Mouse (Mus musculus): ENCODE data around the gene Clic1. TPM values are rescaled to one million over a fixed set of nuclear protein-coding genes. Genes with fewer than 3 reads are reported as not detected.
A peak's percentile ranks its signal among the peaks of the same experiment; 100 is the strongest.

Gene Clic1
- polyA plus RNA-seq, 1 experiment from 2014 or later: 102 TPM

GRCm38 (mm10) chr17:35097164-35097655 lies 47.4 kb downstream of the Clic1 start:
- DNase-seq (no peak), ATAC-seq (no peak)
- H3K9me3 ChIP-seq (ENCODE audit: low read length): no peaks in the 10 kb centered on the region
- H3K27ac ChIP-seq (ENCODE audit: low read depth): no peak overlapping the region
- H3K27me3 ChIP-seq (ENCODE audit: insufficient read depth, low read length): no peaks in the 10 kb centered on the region
- TF ChIP-seq CTCF (IDR thresholded peaks at IDR 0.05; ENCODE audit: low read depth) (no peak), EP300 (IDR thresholded peaks at IDR 0.05; ENCODE audit: low read depth) (no peak)
- H3K4me3 ChIP-seq (ENCODE audit: low read depth, low read length): no peak overlapping the region
- H3K4me2 ChIP-seq (ENCODE audit: low read depth, low read length): no peak overlapping the region
- H3K9ac ChIP-seq (replicated peaks): no peak overlapping the region
- WGBS (ENCODE audit: insufficient replicate concordance): 91% methylated on average over 12 of the region's 12 CpGs
- peaks cover under 1% of the 10 kb centered on the region; the same call in 1 of the 2 replicates for H3K4me1 ChIP-seq (ENCODE audit: insufficient read depth)
- peaks cover 72% of the 10 kb centered on the region for H3K36me3 ChIP-seq (replicated peaks; ENCODE audit: insufficient read depth, low read length)

DNA sequence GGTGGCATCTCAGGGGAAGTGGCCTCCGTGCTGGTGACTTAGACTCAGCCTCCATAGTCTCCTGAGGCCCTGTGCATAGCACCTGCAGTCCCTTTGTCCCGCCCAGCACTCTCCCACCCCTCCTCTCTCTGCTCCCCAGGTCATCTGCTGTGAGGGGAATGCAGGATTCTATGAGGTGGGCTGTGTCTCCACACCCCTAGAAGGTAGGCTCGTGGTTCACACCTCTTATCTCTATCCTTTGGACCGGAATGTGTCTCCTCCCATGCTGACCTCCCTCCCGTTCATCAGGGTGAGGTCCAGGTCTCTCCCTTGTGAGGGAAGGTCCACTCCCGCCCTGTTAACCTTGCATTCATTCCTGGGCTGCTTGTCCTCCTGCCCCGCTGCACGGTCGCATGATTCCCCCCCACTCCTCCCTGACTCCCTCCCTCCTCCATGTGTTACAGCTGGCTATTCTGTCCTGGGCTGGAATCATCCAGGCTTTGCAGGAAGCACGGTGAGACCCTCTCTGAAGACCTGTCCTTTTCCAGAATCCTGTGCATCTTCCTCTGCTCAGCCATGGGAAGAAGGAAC lies 50.5 kb downstream of the Clic1 start:
- Histone ChIP-seq H3K36me3 (replicated peaks; ENCODE audit: insufficient read depth, low read length) (peaks cover 57% of the 10 kb centered on the region), H3K4me3 (ENCODE audit: low read depth, low read length) (no peak overlapping the region), H3K27ac (ENCODE audit: low read depth) (no peak overlapping the region), H3K27me3 (ENCODE audit: insufficient read depth, low read length) (no peaks in the 10 kb centered on the region), H3K9ac (replicated peaks) (no peak overlapping the region), H3K4me1 (ENCODE audit: insufficient read depth) (peaks cover 28% of the 10 kb centered on the region), H3K9me3 (ENCODE audit: low read length) (no peaks in the 10 kb centered on the region), H3K4me2 (ENCODE audit: low read depth, low read length) (no peak overlapping the region)
- TF ChIP-seq CTCF (IDR thresholded peaks at IDR 0.05; ENCODE audit: low read depth) (no peak), EP300 (IDR thresholded peaks at IDR 0.05; ENCODE audit: low read depth) (no peak)
- DNase-seq (no peak), ATAC-seq (no peak)
- 65% methylated on average over 10 of the region's 10 CpGs for WGBS (ENCODE audit: insufficient replicate concordance)

DNA sequence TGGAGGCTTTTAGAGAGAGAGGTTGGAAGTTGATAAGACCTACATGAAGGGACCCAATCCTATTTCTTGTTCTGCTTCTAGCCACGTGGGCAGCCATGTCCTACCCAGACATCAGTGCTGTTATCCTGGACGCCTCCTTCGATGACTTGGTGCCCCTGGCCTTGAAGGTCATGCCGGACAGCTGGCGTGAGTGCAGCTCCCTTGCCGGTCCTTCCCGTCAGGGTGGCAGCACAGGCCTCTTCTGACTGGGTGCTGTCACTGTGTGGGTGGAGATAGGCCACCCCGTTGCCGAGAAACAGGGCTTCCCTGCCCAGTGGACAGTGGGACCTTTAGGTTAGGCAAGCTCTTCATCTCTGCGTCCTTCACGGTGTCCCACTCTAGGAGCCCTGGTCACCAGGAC lies 51.4 kb downstream of the Clic1 start:
- WGBS (ENCODE audit: insufficient replicate concordance): 83% methylated on average over 11 of the region's 11 CpGs
- Histone ChIP-seq H3K36me3 (replicated peaks; ENCODE audit: insufficient read depth, low read length) (peaks cover 54% of the 10 kb centered on the region), H3K4me1 (ENCODE audit: insufficient read depth) (peaks cover 37% of the 10 kb centered on the region), H3K9ac (replicated peaks) (no peak overlapping the region), H3K4me3 (ENCODE audit: low read depth, low read length) (no peak overlapping the region), H3K4me2 (ENCODE audit: low read depth, low read length) (no peak overlapping the region), H3K27ac (ENCODE audit: low read depth) (no peak overlapping the region), H3K9me3 (ENCODE audit: low read length) (no peaks in the 10 kb centered on the region), H3K27me3 (ENCODE audit: insufficient read depth, low read length) (no peaks in the 10 kb centered on the region)
- ATAC-seq: no peak
- TF ChIP-seq CTCF (IDR thresholded peaks at IDR 0.05; ENCODE audit: low read depth): no peak
- DNase-seq: no peak

- WGBS (ENCODE audit: insufficient replicate concordance): 77% methylated on average over 8 of the region's 8 CpGs
- Histone ChIP-seq H3K27ac (ENCODE audit: low read depth) (no peak overlapping the region), H3K4me3 (ENCODE audit: low read depth, low read length) (no peak overlapping the region), H3K36me3 (replicated peaks; ENCODE audit: insufficient read depth, low read length) (peaks cover 43% of the 10 kb centered on the region), H3K4me2 (ENCODE audit: low read depth, low read length) (no peak overlapping the region), H3K4me1 (ENCODE audit: insufficient read depth) (peaks cover 38% of the 10 kb centered on the region), H3K27me3 (ENCODE audit: insufficient read depth, low read length) (no peaks in the 10 kb centered on the region), H3K9me3 (ENCODE audit: low read length) (no peaks in the 10 kb centered on the region), H3K9ac (replicated peaks) (peak overlapping the region; percentile 34; the same call in 1 of the 2 replicates)
- DNase-seq (no peak), ATAC-seq (no peak)
- TF ChIP-seq EP300 (IDR thresholded peaks at IDR 0.05; ENCODE audit: low read depth) (no peak), CTCF (IDR thresholded peaks at IDR 0.05; ENCODE audit: low read depth) (no peak)
Measured at GRCm38 (mm10) chr17:35102299-35102698, 52.5 kb downstream of the Clic1 start.

DNA sequence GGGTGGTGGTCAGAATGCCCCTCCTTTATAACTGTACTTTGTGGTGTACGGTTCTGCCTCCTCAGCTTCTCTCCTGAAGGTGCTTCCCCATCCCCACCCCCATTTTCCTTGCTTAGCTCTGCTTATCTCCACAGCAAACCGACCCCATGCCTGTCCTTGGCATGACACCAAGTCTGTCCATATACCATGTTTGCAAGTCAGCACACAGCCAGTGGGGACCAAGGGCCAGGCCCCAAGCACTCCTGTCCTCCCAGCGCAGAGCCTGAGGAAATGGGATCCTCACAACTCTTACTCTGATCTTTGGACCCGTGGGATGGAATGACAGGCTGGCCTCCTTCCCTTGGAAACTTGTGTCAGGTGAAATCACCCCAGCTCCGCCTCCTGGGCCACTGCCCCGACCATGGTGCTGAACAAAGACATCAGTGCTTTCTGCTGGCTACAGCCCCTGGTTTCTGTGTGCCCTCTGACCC lies 53.5 kb downstream of the Clic1 start:
- no peak overlapping the region for H3K4me3 ChIP-seq (ENCODE audit: low read depth, low read length)
- peaks cover 37% of the 10 kb centered on the region for H3K36me3 ChIP-seq (replicated peaks; ENCODE audit: insufficient read depth, low read length)
- 0 out of 2 replicates have a peak overlapping the region, but pooled peaks have one; percentile 42 for H3K4me2 ChIP-seq (ENCODE audit: low read depth, low read length)
- peak overlapping the region; percentile 48; the same call in 1 of the 2 replicates for H3K27ac ChIP-seq (ENCODE audit: low read depth)
- ATAC-seq (peak; percentile 22), DNase-seq (peak; percentile 44)
- H3K4me1 ChIP-seq (ENCODE audit: insufficient read depth): peaks cover 38% of the 10 kb centered on the region
- H3K27me3 ChIP-seq (ENCODE audit: insufficient read depth, low read length): no peaks in the 10 kb centered on the region
- WGBS (ENCODE audit: insufficient replicate concordance): 37% methylated on average over 6 of the region's 6 CpGs
- TF ChIP-seq EP300 (IDR thresholded peaks at IDR 0.05; ENCODE audit: low read depth) (peak; percentile 62), CTCF (IDR thresholded peaks at IDR 0.05; ENCODE audit: low read depth) (no peak)
- no peaks in the 10 kb centered on the region for H3K9me3 ChIP-seq (ENCODE audit: low read length)
- peak overlapping the region; percentile 26; the same call in 1 of the 2 replicates for H3K9ac ChIP-seq (replicated peaks)

- no peaks in the 10 kb centered on the region for H3K9me3 ChIP-seq (ENCODE audit: low read length)
- WGBS (ENCODE audit: insufficient replicate concordance): 68% methylated on average over 7 of the region's 7 CpGs
- H3K4me3 ChIP-seq (ENCODE audit: low read depth, low read length): no peak overlapping the region
- peaks cover 29% of the 10 kb centered on the region for H3K36me3 ChIP-seq (replicated peaks; ENCODE audit: insufficient read depth, low read length)
- peak overlapping the region; percentile 42; the same call in 1 of the 2 replicates for H3K4me2 ChIP-seq (ENCODE audit: low read depth, low read length)
- H3K9ac ChIP-seq (replicated peaks): peak overlapping the region; percentile 26; the same call in 1 of the 2 replicates
- no peaks in the 10 kb centered on the region for H3K27me3 ChIP-seq (ENCODE audit: insufficient read depth, low read length)
- peaks cover 38% of the 10 kb centered on the region for H3K4me1 ChIP-seq (ENCODE audit: insufficient read depth)
- ATAC-seq (no peak), DNase-seq (no peak)
- H3K27ac ChIP-seq (ENCODE audit: low read depth): peak overlapping the region; percentile 48
- TF ChIP-seq EP300 (IDR thresholded peaks at IDR 0.05; ENCODE audit: low read depth) (no peak), CTCF (IDR thresholded peaks at IDR 0.05; ENCODE audit: low read depth) (no peak)
Measured at GRCm38 (mm10) chr17:35104079-35104478, 54.3 kb downstream of the Clic1 start.

Data from liver, postnatal 0 days (tissue).